Mouse (Mus musculus) embryonic stem cell, embryonic (primary cell): ENCODE data around the gene Celsr1.

Experiments
- CTCF ChIA-PET, 4 experiments: fragments of 300-600 bp in 2 of 4; fragments of 350-600 bp in 2 of 4; sonication (Branson Sonifier 250); formaldehyde crosslinking; loops; one replicate each; lab custom pipeline; 2022; ENCODE audit warnings: inconsistent platforms in 2 of 4; lab: Charles Lee
- POLR2A ChIA-PET, 4 experiments: fragments of 300-600 bp in 2 of 4; fragments of 350-600 bp in 2 of 4; sonication (Branson Sonifier 250); formaldehyde crosslinking; loops; one replicate each; lab custom pipeline; 2022; ENCODE audit warnings: antibody characterized with exemption in 4 of 4, inconsistent platforms in 1 of 4; lab: Charles Lee

Celsr1 gene

GRCm38 (mm10) chr15:85998525-85999230, 34.9 kb downstream of the Celsr1 start:
- ChIA-PET POLR2A (interaction anchor here in 1 of 4 experiments (0.6 kb wide), 1 partner anchor 17 kb away, joined by 3 read pairs; no protein-coding TSS in a partner anchor), CTCF (interaction anchor here in 2 of 4 experiments (1.0 to 1.3 kb wide), 2 partner anchors 31 to 102 kb away, joined by 3 read pairs; no protein-coding TSS in a partner anchor)

DNA sequence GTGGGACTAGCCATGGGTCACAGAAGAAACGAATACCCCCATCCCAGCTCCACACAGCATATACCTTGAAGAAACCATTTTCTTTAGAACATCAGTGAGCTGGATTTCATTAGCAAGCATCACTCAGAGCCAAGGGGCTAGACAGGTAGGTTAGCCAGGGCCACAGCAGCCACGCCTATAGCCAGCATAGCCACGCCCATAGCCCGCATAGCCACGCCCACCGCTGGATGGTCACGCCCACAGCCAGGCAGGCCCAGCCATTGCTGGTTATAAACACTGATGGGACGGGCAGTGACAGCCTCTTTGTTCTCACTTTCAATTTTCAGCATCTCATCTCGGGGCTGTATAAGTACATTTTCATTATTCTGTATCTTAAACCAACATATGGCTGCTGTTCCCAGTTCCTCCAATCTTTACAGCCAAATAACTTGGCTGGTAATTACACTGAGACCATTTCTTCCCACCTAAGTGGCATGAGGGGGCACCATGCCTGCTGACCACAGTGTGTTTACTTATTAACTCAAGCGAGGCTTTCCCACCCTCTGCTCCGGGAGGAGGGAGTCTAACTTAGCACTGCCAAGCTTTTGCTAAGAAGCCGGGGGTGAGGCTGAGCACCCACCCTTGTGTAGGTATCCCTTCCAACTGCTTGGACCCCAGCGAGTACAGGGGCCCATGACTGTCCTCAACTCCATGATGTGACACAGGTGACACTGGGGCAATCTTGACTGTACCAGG, 37.4 kb downstream of the Celsr1 start:
- CTCF ChIA-PET = no interaction called here
- POLR2A ChIA-PET = no interaction called here

DNA sequence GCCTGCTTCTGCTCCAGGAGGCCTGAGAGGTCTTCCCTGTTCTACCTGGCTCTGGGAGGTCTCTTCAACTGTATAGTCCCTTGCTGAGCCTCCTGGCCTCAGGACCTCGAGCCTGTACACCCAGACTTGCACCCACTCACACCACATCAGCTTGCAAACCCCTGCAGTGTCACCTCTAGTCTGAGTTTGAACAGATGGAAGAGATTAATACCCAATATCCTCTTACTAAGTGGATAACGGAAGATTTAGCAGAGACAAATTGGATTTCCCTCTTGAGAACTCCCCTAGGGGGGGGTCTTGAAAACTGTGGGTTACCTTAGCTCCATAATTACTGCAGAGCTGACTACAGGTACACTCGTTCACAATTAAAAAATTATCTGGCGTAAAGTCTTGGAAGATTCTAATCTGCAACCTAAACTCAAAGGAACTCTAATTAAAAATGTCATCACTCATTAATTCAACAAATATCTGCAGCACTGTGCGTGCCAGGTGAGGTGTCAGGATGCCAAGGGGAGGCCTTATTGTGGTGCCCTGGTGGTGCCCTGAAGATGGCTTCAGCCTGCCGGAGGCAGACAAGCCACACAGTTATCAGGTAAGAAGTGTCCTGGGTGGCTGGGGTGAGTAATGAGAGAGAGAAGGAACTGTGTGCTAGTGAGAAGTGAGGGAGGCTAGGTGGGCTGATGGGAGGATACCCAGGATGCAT, 38.5 kb downstream of the Celsr1 start:
- POLR2A ChIA-PET = interaction anchor here in 1 of 4 experiments (0.6 kb wide), 1 partner anchor 9 kb away, joined by 3 read pairs; no protein-coding TSS in a partner anchor
- CTCF ChIA-PET = no interaction called here

DNA sequence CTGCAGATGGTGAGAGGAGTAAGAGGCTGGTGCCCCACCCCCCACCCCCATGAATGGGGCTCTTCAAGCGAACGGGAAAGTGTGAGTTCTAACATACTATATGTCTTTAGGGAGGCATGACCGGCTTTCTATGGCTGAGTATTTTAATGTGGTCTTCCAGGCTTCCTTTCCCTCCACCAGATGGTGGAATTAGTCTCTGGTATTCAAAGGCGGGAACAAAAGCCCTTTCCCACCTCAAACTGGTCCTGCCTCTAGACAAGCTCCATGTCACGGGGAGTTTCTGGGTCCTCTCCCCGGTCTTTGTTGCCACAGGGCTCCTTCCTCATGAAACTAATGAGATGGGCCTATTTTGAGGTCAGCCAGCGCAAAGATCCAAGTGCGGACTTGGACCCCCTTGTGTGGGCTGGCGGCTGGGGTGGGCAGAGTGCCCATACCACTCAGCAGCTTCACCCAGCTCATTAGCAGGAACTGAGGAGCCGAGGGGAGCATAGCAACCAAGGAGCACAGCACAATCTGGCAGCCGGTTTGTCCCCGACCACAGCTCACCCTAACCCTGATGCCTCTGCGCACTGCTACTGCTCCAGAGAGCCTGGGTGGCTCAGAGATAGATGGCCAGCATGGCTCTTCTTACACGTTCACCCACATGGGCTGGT, 39.5 kb downstream of the Celsr1 start:
- POLR2A ChIA-PET = interaction anchor here in 3 of 4 experiments (0.6 to 2.4 kb wide), 10 partner anchors 8 to 89 kb away, joined by 3 to 7 read pairs (median 4); no protein-coding TSS in a partner anchor
- CTCF ChIA-PET = interaction anchor here in 3 of 4 experiments (0.6 to 2.0 kb wide), 8 partner anchors 13 to 81 kb away, joined by 3 to 12 read pairs (median 3); no protein-coding TSS in a partner anchor

DNA sequence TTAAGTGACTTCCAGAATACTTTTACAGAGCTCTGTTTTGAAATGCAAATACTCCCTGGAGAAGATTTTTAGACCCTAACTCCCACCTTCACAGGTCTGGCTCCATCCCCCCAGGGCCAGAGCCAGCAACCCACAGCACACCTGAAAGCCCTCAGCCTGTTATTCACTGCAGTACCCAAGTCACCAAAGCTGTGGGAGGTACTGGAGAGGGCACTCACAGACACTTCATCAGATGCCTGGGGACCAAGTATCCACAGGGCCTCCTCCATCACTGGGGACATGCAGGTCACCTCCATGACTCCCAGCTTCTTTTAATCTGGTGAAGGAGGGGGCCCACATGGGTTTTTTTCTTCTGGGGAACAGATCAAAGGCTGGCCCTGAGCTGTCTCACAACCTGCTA, 40.2 kb downstream of the Celsr1 start:
- ChIA-PET POLR2A (interaction anchor here in 3 of 4 experiments (0.8 to 2.4 kb wide), 11 partner anchors 9 to 57 kb away, joined by 3 to 7 read pairs (median 4); no protein-coding TSS in a partner anchor), CTCF (interaction anchor here in 3 of 4 experiments (0.6 to 2.0 kb wide), 7 partner anchors 20 to 144 kb away, joined by 3 to 12 read pairs (median 3); no protein-coding TSS in a partner anchor)

- ChIA-PET CTCF (interaction anchor here in 2 of 4 experiments (0.5 to 0.7 kb wide), 2 partner anchors 370 to 782 kb away, joined by 3 to 4 read pairs; no protein-coding TSS in a partner anchor), POLR2A (interaction anchor here in 2 of 4 experiments (0.6 to 2.4 kb wide), 4 partner anchors 14 to 153 kb away, joined by 3 to 7 read pairs (median 6); no protein-coding TSS in a partner anchor)
These were observed 41.5 kb downstream of the Celsr1 start for GRCm38 (mm10) chr15:85992125-85992495.

- POLR2A ChIA-PET = interaction anchor here in 3 of 4 experiments (0.6 to 1.3 kb wide), 5 partner anchors 10 to 1372 kb away, joined by 3 to 7 read pairs (median 4); no protein-coding TSS in a partner anchor
- CTCF ChIA-PET = interaction anchor here in 2 of 4 experiments (0.5 to 0.7 kb wide), 5 partner anchors 39 to 782 kb away, joined by 3 to 7 read pairs (median 3); no protein-coding TSS in a partner anchor
These were observed 42.0 kb downstream of the Celsr1 start for GRCm38 (mm10) chr15:85991453-85992124.

GRCm38 (mm10) chr15:85990696-85991443, 42.7 kb downstream of the Celsr1 start:
- ChIA-PET POLR2A (interaction anchor here in 3 of 4 experiments (0.5 to 1.3 kb wide), 6 partner anchors 9 to 1371 kb away, joined by 3 to 7 read pairs (median 4); no protein-coding TSS in a partner anchor), CTCF (interaction anchor here (0.6 to 1.3 kb wide), 5 partner anchors 39 to 150 kb away, joined by 3 to 7 read pairs (median 4); no protein-coding TSS in a partner anchor)

DNA sequence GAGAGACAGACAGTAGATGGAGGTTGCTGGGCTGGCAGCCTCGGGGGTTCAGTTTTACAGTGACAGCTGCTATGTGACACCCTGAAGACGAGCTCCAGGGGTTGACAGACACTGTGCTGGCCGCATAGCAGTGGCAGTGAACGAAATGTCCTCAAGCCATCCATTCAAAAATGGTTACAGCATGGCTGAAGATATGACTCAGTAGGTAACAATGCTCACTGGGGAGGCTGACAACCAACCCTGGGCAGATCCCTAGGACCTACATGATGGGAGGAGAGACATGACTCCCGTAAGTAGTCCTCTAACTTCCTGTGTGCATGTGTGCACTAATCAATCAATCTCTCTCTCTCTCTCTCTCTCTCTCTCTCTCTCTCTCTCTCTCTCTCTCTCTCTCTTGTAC, 45.7 kb downstream of the Celsr1 start:
- ChIA-PET CTCF (no interaction called here), POLR2A (interaction anchor here in 1 of 4 experiments (0.8 kb wide), 1 partner anchor 18 kb away, joined by 4 read pairs; no protein-coding TSS in a partner anchor)

GRCm38 (mm10) chr15:85986170-85986569, 47.4 kb downstream of the Celsr1 start:
- ChIA-PET POLR2A (interaction anchor here in 2 of 4 experiments (1.0 to 1.3 kb wide), 2 partner anchors 20 to 37 kb away, joined by 3 read pairs; no protein-coding TSS in a partner anchor), CTCF (no interaction called here)

- POLR2A ChIA-PET = interaction anchor here in 1 of 4 experiments (1.0 kb wide), 1 partner anchor 36 kb away, joined by 3 read pairs; no protein-coding TSS in a partner anchor
- CTCF ChIA-PET = interaction anchor here in 1 of 4 experiments (0.6 kb wide), 1 partner anchor 478 kb away, joined by 3 read pairs; no protein-coding TSS in a partner anchor
These were observed 48.0 kb downstream of the Celsr1 start for GRCm38 (mm10) chr15:85985601-85986000.

DNA sequence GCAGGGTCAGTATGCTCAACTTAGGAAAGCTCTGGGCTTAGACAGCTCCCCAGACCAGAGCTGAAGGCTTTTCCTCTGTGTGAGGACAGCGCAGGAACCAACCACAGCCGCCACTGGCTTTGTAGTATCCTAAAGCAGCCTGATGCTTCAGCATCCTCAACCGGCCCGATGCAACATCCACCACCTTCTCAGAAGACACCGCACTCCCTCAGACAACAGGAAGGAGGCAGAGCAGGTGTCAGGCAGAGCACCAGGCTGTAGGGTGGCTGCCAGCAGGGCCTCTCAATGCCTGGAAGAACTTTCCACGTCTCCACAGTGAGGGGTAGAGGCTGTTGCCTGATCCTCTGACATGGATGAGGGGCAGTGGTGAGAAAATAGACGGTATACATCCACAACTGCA, 50.4 kb downstream of the Celsr1 start:
- ChIA-PET CTCF (interaction anchor here in 1 of 4 experiments (0.6 kb wide), 1 partner anchor 46 kb away, joined by 3 read pairs; no protein-coding TSS in a partner anchor), POLR2A (interaction anchor here in 1 of 4 experiments (1.2 kb wide), 1 partner anchor 10 kb away, joined by 4 read pairs; no protein-coding TSS in a partner anchor)

DNA sequence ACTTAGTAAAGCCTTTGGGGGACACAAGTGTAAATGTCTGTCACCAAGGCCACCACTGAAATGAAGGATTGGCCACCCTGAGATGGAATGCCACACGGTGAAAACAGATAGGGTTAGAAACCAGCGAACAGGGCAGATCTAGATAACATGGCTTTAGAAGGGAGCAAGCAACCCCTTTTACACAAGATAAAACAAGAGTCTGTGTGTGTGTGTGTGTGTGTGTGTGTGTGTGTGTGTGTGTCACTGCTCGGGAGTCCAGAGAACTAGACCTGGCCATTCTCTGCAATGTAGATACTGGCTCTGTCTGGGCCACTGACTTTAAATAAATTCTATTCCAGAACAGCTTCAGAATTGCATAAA, 51.2 kb downstream of the Celsr1 start:
- ChIA-PET CTCF (interaction anchor here in 2 of 4 experiments (0.6 kb wide), 2 partner anchors 45 to 212 kb away, joined by 3 read pairs; no protein-coding TSS in a partner anchor), POLR2A (interaction anchor here in 2 of 4 experiments (0.8 to 1.2 kb wide), 2 partner anchors 11 to 16 kb away, joined by 3 to 4 read pairs; no protein-coding TSS in a partner anchor)

DNA sequence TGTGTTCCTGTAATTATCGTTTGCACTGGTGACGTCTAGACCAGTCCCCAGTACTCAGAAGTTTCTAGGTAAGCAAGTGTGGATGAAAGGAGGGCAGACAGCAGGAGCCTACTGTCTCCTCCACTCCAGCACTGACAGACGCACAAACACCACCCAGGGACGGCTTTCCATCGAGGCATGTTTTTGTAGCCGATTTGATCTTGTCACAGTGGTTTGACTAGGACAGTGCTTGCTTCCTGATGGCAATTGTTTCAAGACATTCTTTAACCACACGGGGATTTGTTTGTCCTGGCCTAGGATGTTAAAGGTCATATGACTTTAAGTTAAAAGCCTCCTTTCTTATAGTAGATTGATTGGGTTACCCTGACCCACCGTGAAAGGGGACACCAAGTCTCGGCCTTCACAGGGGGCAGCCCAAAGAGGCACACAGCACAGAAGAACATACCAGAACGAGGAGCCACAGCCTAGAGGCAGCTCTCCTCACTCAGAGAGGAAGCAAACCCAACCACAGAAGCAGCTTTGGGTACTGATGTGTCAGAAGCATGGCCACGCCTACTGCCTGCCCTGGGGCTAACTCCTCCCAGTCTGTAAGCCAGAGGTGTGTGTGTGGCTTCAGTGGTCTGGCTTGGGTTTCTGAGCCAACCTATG, 51.7 kb downstream of the Celsr1 start:
- ChIA-PET POLR2A (interaction anchor here in 2 of 4 experiments (0.6 to 0.8 kb wide), 3 partner anchors 9 to 105 kb away, joined by 3 to 4 read pairs (median 3); no protein-coding TSS in a partner anchor), CTCF (interaction anchor here in 2 of 4 experiments (0.6 kb wide), 2 partner anchors 60 to 212 kb away, joined by 3 read pairs; no protein-coding TSS in a partner anchor)

DNA sequence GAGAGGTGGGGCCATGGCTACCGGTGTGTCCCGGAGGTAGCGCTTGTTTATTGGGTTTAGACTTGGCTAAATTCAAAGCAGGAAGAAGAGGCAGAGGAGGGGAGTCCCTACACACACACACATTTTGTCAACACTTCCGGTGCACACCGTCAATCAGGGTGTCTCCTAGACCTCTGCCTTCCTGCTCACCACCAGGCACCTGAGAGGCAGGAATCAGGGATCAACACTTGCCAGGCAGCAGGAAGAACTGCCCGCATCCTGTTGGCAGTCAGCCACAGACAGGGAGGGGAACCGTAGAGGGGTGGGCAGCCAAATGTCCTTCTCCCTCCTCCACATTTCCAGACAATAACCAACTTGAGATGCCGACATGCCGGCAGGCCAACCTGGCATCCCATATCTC, 56.5 kb downstream of the Celsr1 start:
- CTCF ChIA-PET = no interaction called here

More for the DNA sequence above, 56.5 kb downstream of the Celsr1 start:
- POLR2A ChIA-PET = no interaction called here
